Mouse (Mus musculus): Measurements from ENCODE around the gene Pbx4. TPM values are rescaled to one million over a fixed set of nuclear protein-coding genes. Genes with fewer than 3 reads are reported as not detected.

The Pbx4 gene
- polyA plus RNA-seq, 1 experiment from 2014 or later, result 8.0 TPM

DNA sequence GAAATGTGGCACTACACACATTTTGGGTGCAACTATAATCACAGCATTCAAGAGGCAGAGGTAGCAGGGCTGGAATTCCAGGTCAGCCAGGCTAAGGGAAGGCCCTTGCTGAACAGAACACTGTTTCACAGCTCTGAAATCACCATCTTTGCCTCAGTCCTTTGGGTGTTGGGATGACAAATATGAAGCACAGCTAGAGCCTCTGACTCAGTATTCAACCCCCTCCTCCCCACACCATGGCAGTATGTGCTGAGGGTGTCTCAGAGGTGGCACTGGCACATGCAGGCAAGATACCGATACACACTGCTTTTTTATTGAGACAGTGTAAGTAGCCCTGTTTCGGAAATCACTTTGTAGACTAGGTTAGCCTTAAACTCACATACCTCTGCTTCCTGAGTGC is 74.0 kb downstream of the Pbx4 start:
- ATAC-seq, result no peak
- POLR2A ChIA-PET, result interaction anchor here (0.8 kb wide), 1 partner anchor 12 kb away, joined by 3 read pairs; no protein-coding TSS in a partner anchor

GRCm38 (mm10) chr8:69907106-69907505 is 74.8 kb downstream of the Pbx4 start:
- ATAC-seq (no peak), DNase-seq (ENCODE audit: low read depth, low spot score) (no peak)
- ChIA-PET CTCF (interaction anchor here (1.9 kb wide), 1 partner anchor 94 kb away, joined by 6 read pairs; no protein-coding TSS in a partner anchor), POLR2A (no interaction called here)
- H3K27me3 ChIP-seq, result no peaks in the 10 kb centered on the region
- in situ Hi-C loops (cut with MboI; ENCODE audit: low pct_unique_long_range_greater_than_20kb), result loop anchor here (25.0 kb wide), 1 partner anchor 255 kb away; the partner anchor contains the start of gene Tmem161a
- no peak for TF ChIP-seq CTCF (IDR thresholded peaks at IDR 0.05)

More for the DNA sequence above, 74.0 kb downstream of the Pbx4 start:
- CTCF ChIA-PET, result interaction anchor here (1.0 to 1.9 kb wide), 2 partner anchors 12 to 95 kb away, joined by 6 read pairs; no protein-coding TSS in a partner anchor
- DNase-seq (ENCODE audit: low read depth, low spot score), result no peak
- TF ChIP-seq CTCF (IDR thresholded peaks at IDR 0.05), result no peak
- H3K27me3 ChIP-seq, result no peaks in the 10 kb centered on the region
- in situ Hi-C loops (cut with MboI; ENCODE audit: low pct_unique_long_range_greater_than_20kb), result loop anchor here (25.0 kb wide), 1 partner anchor 256 kb away; the partner anchor contains the start of gene Tmem161a

DNA sequence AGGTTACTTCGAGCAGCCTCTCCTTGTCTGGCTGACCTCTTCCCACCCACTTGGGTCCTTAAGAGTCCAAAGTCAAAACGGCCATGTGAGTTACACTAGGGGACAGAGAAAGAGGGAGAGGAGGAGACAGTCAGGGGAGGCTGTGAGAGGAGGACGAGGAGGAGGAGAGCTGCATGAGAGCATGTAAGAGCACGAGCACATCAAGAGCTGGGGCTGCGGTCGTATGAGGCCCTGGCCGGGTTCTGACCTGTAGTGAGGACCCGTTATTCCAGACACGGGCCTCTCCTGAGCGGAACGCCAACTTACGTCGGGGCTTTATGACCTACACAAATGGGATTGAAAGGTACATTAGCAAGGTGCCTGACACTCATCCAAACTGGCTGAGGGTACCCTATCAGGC is 79.6 kb downstream of the Pbx4 start:
- H3K27me3 ChIP-seq, result no peaks in the 10 kb centered on the region
- ATAC-seq (no peak), DNase-seq (ENCODE audit: low read depth, low spot score) (no peak)
- TF ChIP-seq CTCF (IDR thresholded peaks at IDR 0.05), result no peak
- ChIA-PET CTCF (no interaction called here), POLR2A (no interaction called here)
- in situ Hi-C loops (cut with MboI; ENCODE audit: low pct_unique_long_range_greater_than_20kb), result loop anchor here (25.0 kb wide), 1 partner anchor 250 kb away; the partner anchor contains the start of gene Tmem161a

- ATAC-seq, result no peak
- no peak for TF ChIP-seq CTCF (IDR thresholded peaks at IDR 0.05)
- H3K27me3 ChIP-seq, result no peaks in the 10 kb centered on the region
- CTCF ChIA-PET, result no interaction called here
- no peak for DNase-seq (ENCODE audit: low read depth, low spot score)
- POLR2A ChIA-PET, result no interaction called here
- in situ Hi-C loops (cut with MboI; ENCODE audit: low pct_unique_long_range_greater_than_20kb), result loop anchor here (25.0 kb wide), 1 partner anchor 250 kb away; the partner anchor contains the start of gene Tmem161a
These were observed 80.3 kb downstream of the Pbx4 start for GRCm38 (mm10) chr8:69912478-69913074.

DNA sequence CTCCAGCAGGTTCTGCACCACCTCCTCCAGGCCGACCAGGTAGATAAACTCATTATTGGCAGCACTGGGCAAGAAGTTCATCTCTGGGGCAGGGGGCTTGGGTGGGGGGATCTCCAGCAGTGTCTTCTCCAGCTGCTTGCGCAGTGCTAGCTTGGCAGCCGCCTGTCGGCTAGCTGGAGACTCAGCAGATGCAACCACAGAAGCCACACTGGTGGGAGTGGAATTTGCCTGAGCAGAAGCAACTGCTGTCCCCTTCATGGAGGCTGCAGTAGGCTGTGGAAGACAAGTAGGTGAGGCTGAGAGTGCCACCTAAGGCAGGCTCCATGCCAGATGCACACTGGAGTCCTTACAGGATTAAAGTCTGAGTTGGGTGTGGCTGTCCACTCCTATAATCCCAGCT is 82.2 kb downstream of the Pbx4 start:
- TF ChIP-seq CTCF (IDR thresholded peaks at IDR 0.05), result no peak

GRCm38 (mm10) chr8:69915748-69916147 is 83.5 kb downstream of the Pbx4 start:
- TF ChIP-seq CTCF (IDR thresholded peaks at IDR 0.05), result no peak
- H3K27me3 ChIP-seq, result no peaks in the 10 kb centered on the region
- in situ Hi-C loops (cut with MboI; ENCODE audit: low pct_unique_long_range_greater_than_20kb), result loop anchor here (25.0 kb wide), 1 partner anchor 247 kb away; the partner anchor contains the start of gene Tmem161a
- no peak for ATAC-seq
- POLR2A ChIA-PET, result interaction anchor here (1.1 to 1.6 kb wide), 2 partner anchors 11 to 126 kb away, joined by 3 to 4 read pairs; no protein-coding TSS in a partner anchor
- CTCF ChIA-PET, result interaction anchor here (0.9 to 2.5 kb wide), 2 partner anchors 86 to 126 kb away, joined by 3 to 14 read pairs; no protein-coding TSS in a partner anchor
- DNase-seq (ENCODE audit: low read depth, low spot score), result no peak

More for the DNA sequence above, 82.2 kb downstream of the Pbx4 start:
- CTCF ChIA-PET, result interaction anchor here (2.5 kb wide), 1 partner anchor 87 kb away, joined by 14 read pairs; no protein-coding TSS in a partner anchor
- in situ Hi-C loops (cut with MboI; ENCODE audit: low pct_unique_long_range_greater_than_20kb), result loop anchor here (25.0 kb wide), 1 partner anchor 248 kb away; the partner anchor contains the start of gene Tmem161a
- no peaks in the 10 kb centered on the region for H3K27me3 ChIP-seq
- ATAC-seq (no peak), DNase-seq (ENCODE audit: low read depth, low spot score) (no peak)
- POLR2A ChIA-PET, result no interaction called here

DNA sequence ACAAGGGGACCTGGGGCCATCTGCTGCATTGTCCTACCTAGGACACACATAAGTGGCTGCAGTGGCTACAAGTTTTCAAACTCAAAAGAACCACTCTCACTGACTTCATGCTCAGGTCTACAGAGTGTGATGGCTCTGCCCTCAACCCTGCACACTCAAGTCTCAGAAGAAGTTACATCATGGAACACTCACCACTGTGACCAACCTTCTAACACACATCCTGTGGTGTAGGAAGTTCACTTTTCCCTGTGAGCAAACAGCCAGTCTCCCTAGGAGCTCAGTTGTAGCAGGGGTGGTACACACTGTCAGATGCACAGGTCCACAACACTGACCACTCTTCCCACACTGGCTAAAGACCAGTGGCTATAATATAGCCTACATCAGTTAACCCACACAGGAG is 86.2 kb downstream of the Pbx4 start:
- TF ChIP-seq CTCF (IDR thresholded peaks at IDR 0.05), result no peak
- POLR2A ChIA-PET, result interaction anchor here (0.6 to 3.4 kb wide), 6 partner anchors 12 to 91 kb away, joined by 3 to 13 read pairs (median 4); partner anchors contain the start of genes Gatad2a, Ndufa13 and Yjefn3
- in situ Hi-C loops (cut with MboI; ENCODE audit: low pct_unique_long_range_greater_than_20kb), result loop anchor here (25.0 kb wide), 1 partner anchor 244 kb away; the partner anchor contains the start of gene Tmem161a

GRCm38 (mm10) chr8:69919010-69919409 is 86.7 kb downstream of the Pbx4 start:
- POLR2A ChIA-PET, result interaction anchor here (0.6 to 3.4 kb wide), 7 partner anchors 13 to 91 kb away, joined by 3 to 13 read pairs (median 3); partner anchors contain the start of genes Gatad2a, Ndufa13 and Yjefn3
- DNase-seq (ENCODE audit: low read depth, low spot score) (peak; percentile 77), ATAC-seq (peak; percentile 70)
- TF ChIP-seq CTCF (IDR thresholded peaks at IDR 0.05), result no peak
- H3K27me3 ChIP-seq, result no peaks in the 10 kb centered on the region
- CTCF ChIA-PET, result interaction anchor here (0.8 to 9.3 kb wide), 19 partner anchors 9 to 133 kb away, joined by 3 to 88 read pairs (median 4); no protein-coding TSS in a partner anchor
- in situ Hi-C loops (cut with MboI; ENCODE audit: low pct_unique_long_range_greater_than_20kb), result loop anchor here (25.0 kb wide), 1 partner anchor 243 kb away; the partner anchor contains the start of gene Tmem161a

More for the DNA sequence above, 86.2 kb downstream of the Pbx4 start:
- ATAC-seq (no peak), DNase-seq (ENCODE audit: low read depth, low spot score) (no peak)
- no peaks in the 10 kb centered on the region for H3K27me3 ChIP-seq
- CTCF ChIA-PET, result interaction anchor here (1.1 to 9.3 kb wide), 9 partner anchors 12 to 133 kb away, joined by 3 to 88 read pairs (median 4); no protein-coding TSS in a partner anchor

DNA sequence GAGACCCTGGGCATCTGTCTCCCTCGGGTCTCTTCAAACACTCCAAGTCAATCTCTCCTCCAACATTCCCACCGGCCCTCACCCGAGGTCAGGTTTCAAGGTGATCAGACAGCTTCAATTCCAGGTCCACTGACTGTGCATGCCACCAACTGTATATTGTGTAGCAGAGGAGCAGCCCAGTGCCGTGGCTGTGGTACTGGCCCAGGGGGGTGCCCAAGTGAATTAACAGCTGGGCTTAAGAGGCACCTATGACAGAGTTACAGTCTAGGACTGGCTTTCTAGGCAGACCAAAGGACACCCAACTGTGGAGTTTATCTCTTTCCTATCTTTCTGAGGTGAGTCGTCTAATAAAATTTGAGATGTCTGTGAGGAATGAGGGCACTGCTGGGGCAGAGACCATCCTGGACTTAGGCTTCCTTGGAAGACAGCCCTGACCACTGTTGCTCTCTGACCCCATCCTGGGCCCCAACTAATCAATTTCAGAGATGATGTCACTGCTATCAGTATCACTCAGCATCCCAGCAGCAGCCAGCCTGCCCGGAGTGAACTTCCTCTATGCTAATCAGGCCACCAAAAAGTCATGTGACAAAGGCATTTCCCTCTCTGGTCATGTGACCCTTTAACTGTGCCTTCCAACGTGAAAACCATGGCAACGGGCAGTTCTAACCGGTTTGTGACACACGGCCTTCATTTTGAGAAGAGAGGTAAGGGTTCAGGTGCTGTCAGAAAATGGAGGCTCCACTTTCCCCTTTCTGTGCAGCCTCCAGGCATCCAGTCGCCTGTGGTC is 87.8 kb downstream of the Pbx4 start:
- ATAC-seq (no peak), DNase-seq (ENCODE audit: low read depth, low spot score) (no peak)
- in situ Hi-C loops (cut with MboI; ENCODE audit: low pct_unique_long_range_greater_than_20kb), result loop anchor here (25.0 kb wide), 1 partner anchor 242 kb away; the partner anchor contains the start of gene Tmem161a
- ChIA-PET POLR2A (interaction anchor here (0.8 to 3.4 kb wide), 4 partner anchors 12 to 76 kb away, joined by 3 to 13 read pairs (median 6); partner anchors contain the start of genes Gatad2a, Ndufa13 and Yjefn3), CTCF (interaction anchor here (0.8 to 9.3 kb wide), 16 partner anchors 10 to 101 kb away, joined by 3 to 88 read pairs (median 3); no protein-coding TSS in a partner anchor)
- TF ChIP-seq CTCF (IDR thresholded peaks at IDR 0.05), result no peak
- H3K27me3 ChIP-seq, result no peaks in the 10 kb centered on the region

All from Patski (cell line).